Mouse (Mus musculus) mouse embryonic stem cell (cell line): ENCODE results near the gene Otulinl.

ENCODE experiments used
- in situ Hi-C, 2 experiments: fragments of 300-500 bp; cut with MboI; formaldehyde crosslinking; loops; 1 replicate in 1 of 2; 3 replicates in 1 of 2; pipeline ENCODE4 v1.14.3; 2019 to 2020; ENCODE audit warnings: low sequenced_read_pairs in 2 of 2, low pct_unique_long_range_greater_than_20kb in 1 of 2, mixed read lengths in 1 of 2; ENCODE audit not compliant: unreplicated experiment in 1 of 2

Gene Otulinl

GRCm38 (mm10) chr15:27684813-27685212 lies 3.4 kb upstream of the Otulinl start:
- in situ Hi-C loops: no loop called here

GRCm38 (mm10) chr15:27683206-27683605 lies 1.8 kb upstream of the Otulinl start:
- in situ Hi-C loops: no loop called here

- in situ Hi-C loops: no loop called here
Measured at GRCm38 (mm10) chr15:27682619-27683018, 1.2 kb upstream of the Otulinl start.

GRCm38 (mm10) chr15:27680997-27681396 lies 382 bp downstream of the Otulinl start:
- in situ Hi-C loops: no loop called here

- in situ Hi-C loops: no loop called here
Measured at GRCm38 (mm10) chr15:27678511-27678910, 2.9 kb downstream of the Otulinl start.

- in situ Hi-C loops: no loop called here
Measured at GRCm38 (mm10) chr15:27677801-27678200, 3.6 kb downstream of the Otulinl start.

- in situ Hi-C loops: no loop called here
Measured at GRCm38 (mm10) chr15:27676211-27676610, 5.2 kb downstream of the Otulinl start.

- in situ Hi-C loops: no loop called here
Measured at GRCm38 (mm10) chr15:27675122-27675521, 6.3 kb downstream of the Otulinl start.

- in situ Hi-C loops: no loop called here
Measured at GRCm38 (mm10) chr15:27674041-27674440, 7.3 kb downstream of the Otulinl start.

- in situ Hi-C loops: no loop called here
Measured at GRCm38 (mm10) chr15:27673151-27673550, 8.2 kb downstream of the Otulinl start.

GRCm38 (mm10) chr15:27672259-27672658 lies 9.1 kb downstream of the Otulinl start:
- in situ Hi-C loops: no loop called here

- in situ Hi-C loops: no loop called here
Measured at GRCm38 (mm10) chr15:27671612-27672245, 9.7 kb downstream of the Otulinl start.

GRCm38 (mm10) chr15:27670708-27671107 lies 10.7 kb downstream of the Otulinl start:
- in situ Hi-C loops: no loop called here

GRCm38 (mm10) chr15:27669931-27670411 lies 11.4 kb downstream of the Otulinl start:
- in situ Hi-C loops: no loop called here

- in situ Hi-C loops: no loop called here
Measured at GRCm38 (mm10) chr15:27669276-27669675, 12.1 kb downstream of the Otulinl start.

GRCm38 (mm10) chr15:27668557-27668956 lies 12.8 kb downstream of the Otulinl start:
- in situ Hi-C loops: no loop called here

GRCm38 (mm10) chr15:27668001-27668461 lies 13.3 kb downstream of the Otulinl start:
- in situ Hi-C loops: no loop called here

- in situ Hi-C loops: no loop called here
Measured at GRCm38 (mm10) chr15:27666911-27667539, 14.4 kb downstream of the Otulinl start.

GRCm38 (mm10) chr15:27665392-27665911 lies 15.9 kb downstream of the Otulinl start:
- in situ Hi-C loops: no loop called here

- in situ Hi-C loops: no loop called here
Measured at GRCm38 (mm10) chr15:27664126-27664525, 17.3 kb downstream of the Otulinl start.
